Mouse (Mus musculus) bone marrow macrophage, adult 2 months (primary cell): ENCODE results near the gene Nfe2.
"Not testable (repeated sequence)": the region's sequence is repeated elsewhere in the genome, so short reads cannot be mapped to it uniquely, and the experiment has no call there.

Experiments used
- CTCF ChIP-seq: IDR thresholded peaks from 2 replicates; pipeline ENCODE4 v1.5.1; 2012; ENCODE audit warnings: low read depth, mild to moderate bottlenecking, low read length, moderate library complexity
- POLR2A ChIP-seq: IDR thresholded peaks from 2 replicates; pipeline ENCODE4 v1.6.1; 2012; ENCODE audit warnings: mild to moderate bottlenecking, low read depth, low read length, borderline replicate concordance

- not testable (repeated sequence) for TF ChIP-seq POLR2A, CTCF
Observed at GRCm38 (mm10) chr15:103241071-103242018, 16.9 kb downstream of the Nfe2 start.
